Mouse (Mus musculus): ENCODE measurements at regions not wholly inside any gene's neighbourhood (a gene's known extent, or its start where the extent isn't known, plus 50 kb on each side); places are given as distances from the start of the nearest gene placed in this dataset.

DNA sequence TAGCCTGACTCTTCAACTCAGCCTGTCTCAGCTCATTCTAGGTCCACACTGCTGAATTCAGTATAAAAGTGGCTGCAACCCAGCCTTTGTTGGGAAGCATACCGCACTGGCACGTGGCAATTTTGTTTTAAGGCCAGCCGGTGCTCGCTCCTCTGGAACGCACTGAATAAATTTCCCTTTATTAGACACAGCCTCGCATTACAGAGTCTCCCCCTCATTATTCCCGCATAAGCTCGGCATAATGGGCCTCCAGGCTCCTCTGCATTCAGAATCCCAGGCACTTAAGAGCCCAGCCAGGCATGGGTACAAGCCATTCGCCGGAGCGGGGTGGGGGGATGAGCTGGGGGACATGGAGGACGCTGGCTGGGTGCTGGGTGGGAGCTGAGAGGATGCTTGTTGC is 103.4 kb downstream of the Olfm1 start:
- no peak overlapping the region for H3K4me3 ChIP-seq (ENCODE audit: control insufficient read depth in 1 of 2, insufficient read depth in 1 of 2, low read depth in 2 of 2, low read length in 2 of 2)
- H3K9ac ChIP-seq (ENCODE audit: control insufficient read depth, low read depth, low read length, poor library complexity, severe bottlenecking) = no peak overlapping the region
- DNase-seq (ENCODE audit: low read depth, low spot score) = no peak
- H3K4me1 ChIP-seq (ENCODE audit: control insufficient read depth in 1 of 2, insufficient read depth in 2 of 2, low read length in 2 of 2) = no peaks in the 10 kb centered on the region
- no peaks in the 10 kb centered on the region for H3K79me2 ChIP-seq (ENCODE audit: control insufficient read depth, insufficient read depth, low read length, poor library complexity)
- TF ChIP-seq GABPA (IDR thresholded peaks at IDR 0.05; ENCODE audit: low read depth, low read length) = no peak
- TF ChIP-seq ELF1 (IDR thresholded peaks at IDR 0.05; ENCODE audit: low read depth, low read length) = no peak
- TF ChIP-seq MYB (IDR thresholded peaks at IDR 0.05; ENCODE audit: low read depth, low read length) = no peak
- no peak for TF ChIP-seq MAZ (IDR thresholded peaks at IDR 0.05; ENCODE audit: low read depth, low read length)
- no peak for TF ChIP-seq MAX (IDR thresholded peaks at IDR 0.05; ENCODE audit: low read length)
- TF ChIP-seq NRF1 (IDR thresholded peaks at IDR 0.05; ENCODE audit: insufficient read depth, low read depth, low read length, poor library complexity, severe bottlenecking) = no peak
- TF ChIP-seq CHD1 (IDR thresholded peaks at IDR 0.05; ENCODE audit: low read depth, low read length) = no peak
- no peak for TF ChIP-seq ZC3H11A (IDR thresholded peaks at IDR 0.05; ENCODE audit: low read depth, low read length)
- no peak for TF ChIP-seq POLR2AphosphoS5 (IDR thresholded peaks at IDR 0.05; ENCODE audit: borderline replicate concordance, low read depth, low read length)
- TF ChIP-seq ETS1 (IDR thresholded peaks at IDR 0.05; ENCODE audit: low read depth, low read length) = no peak
- no peak for TF ChIP-seq TBP (IDR thresholded peaks at IDR 0.05; ENCODE audit: low read depth, low read length)
- TF ChIP-seq EP300 (IDR thresholded peaks at IDR 0.05; ENCODE audit: low read depth in 1 of 2, low read length in 2 of 2) = no peak
- no peak for TF ChIP-seq SMC3 (IDR thresholded peaks at IDR 0.05; ENCODE audit: low read depth, low read length)
- no peak for TF ChIP-seq RCOR1 (IDR thresholded peaks at IDR 0.05; ENCODE audit: low read depth, low read length)
- TF ChIP-seq UBTF (IDR thresholded peaks at IDR 0.05; ENCODE audit: borderline replicate concordance, insufficient read depth, low read depth, low read length) = no peak
- H3K27ac ChIP-seq (ENCODE audit: control insufficient read depth, low read depth, low read length) = no peak overlapping the region
- no peaks in the 10 kb centered on the region for H3K36me3 ChIP-seq (ENCODE audit: control insufficient read depth in 1 of 2, insufficient read depth in 2 of 2, low read length in 2 of 2)
- H3K9me3 ChIP-seq (replicated peaks; ENCODE audit: insufficient read depth, low read length) = no peaks in the 10 kb centered on the region
- peaks cover 4 to 6% of the 10 kb centered on the region in 2 experiments for H3K27me3 ChIP-seq (ENCODE audit: control insufficient read depth in 1 of 2, insufficient read depth in 2 of 2, low read length in 2 of 2)

DNA sequence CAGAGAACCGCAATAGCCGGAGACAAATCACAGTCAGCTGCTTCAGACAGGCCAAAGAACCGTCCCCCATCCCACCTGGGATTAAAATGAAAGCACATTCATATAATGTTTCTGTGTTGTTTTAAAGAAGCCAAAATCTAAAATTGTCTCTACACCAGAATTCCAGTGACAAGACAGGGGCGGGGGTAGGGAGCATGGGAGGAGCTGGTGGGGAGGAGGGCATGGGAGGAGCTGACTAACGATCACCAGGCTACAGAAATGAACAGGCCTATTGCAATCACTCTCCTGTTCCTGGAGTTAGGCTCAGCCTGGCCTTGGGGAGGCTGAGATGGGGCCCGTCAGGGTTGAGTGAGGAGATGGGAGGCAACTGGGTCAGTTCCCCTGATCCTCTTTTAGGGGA is 105.9 kb downstream of the Olfm1 start:
- Histone ChIP-seq H3K36me3 (ENCODE audit: control insufficient read depth in 1 of 2, insufficient read depth in 2 of 2, low read length in 2 of 2) (no peaks in the 10 kb centered on the region), H3K79me2 (ENCODE audit: control insufficient read depth, insufficient read depth, low read length, poor library complexity) (no peaks in the 10 kb centered on the region), H3K9me3 (replicated peaks; ENCODE audit: insufficient read depth, low read length) (no peaks in the 10 kb centered on the region), H3K9ac (ENCODE audit: control insufficient read depth, low read depth, low read length, poor library complexity, severe bottlenecking) (no peak overlapping the region), H3K27me3 (ENCODE audit: control insufficient read depth in 1 of 2, insufficient read depth in 2 of 2, low read length in 2 of 2) (peaks cover 4 to 6% of the 10 kb centered on the region in 2 experiments), H3K4me3 (ENCODE audit: control insufficient read depth in 1 of 2, insufficient read depth in 1 of 2, low read depth in 2 of 2, low read length in 2 of 2) (no peak overlapping the region), H3K27ac (ENCODE audit: control insufficient read depth, low read depth, low read length) (no peak overlapping the region), H3K4me1 (ENCODE audit: control insufficient read depth in 1 of 2, insufficient read depth in 2 of 2, low read length in 2 of 2) (no peaks in the 10 kb centered on the region)
- no peak for DNase-seq (ENCODE audit: low read depth, low spot score)
- TF ChIP-seq JUND (IDR thresholded peaks at IDR 0.05; ENCODE audit: low read depth, low read length) (no peak), USF1 (IDR thresholded peaks at IDR 0.05; ENCODE audit: low read depth, low read length) (no peak), CHD1 (IDR thresholded peaks at IDR 0.05; ENCODE audit: low read depth, low read length) (no peak), MAFK (IDR thresholded peaks at IDR 0.05; ENCODE audit: borderline replicate concordance, low read depth, low read length) (no peak), E2F4 (IDR thresholded peaks at IDR 0.05; ENCODE audit: borderline replicate concordance, low read depth, low read length) (no peak), CHD2 (IDR thresholded peaks at IDR 0.05; ENCODE audit: low read length) (no peak), ETS1 (IDR thresholded peaks at IDR 0.05; ENCODE audit: low read depth, low read length) (no peak), BHLHE40 (IDR thresholded peaks at IDR 0.05; ENCODE audit: borderline replicate concordance, low read depth, low read length) (no peak), ZMIZ1 (IDR thresholded peaks at IDR 0.05; ENCODE audit: low read depth, low read length) (no peak), TAL1 (IDR thresholded peaks at IDR 0.05; ENCODE audit: low read length) (no peak), RCOR1 (IDR thresholded peaks at IDR 0.05; ENCODE audit: low read depth, low read length) (no peak), MAX (IDR thresholded peaks at IDR 0.05; ENCODE audit: low read length) (no peak), TCF12 (IDR thresholded peaks at IDR 0.05; ENCODE audit: low read depth, low read length) (no peak), MEF2A (IDR thresholded peaks at IDR 0.05; ENCODE audit: extremely low read depth, insufficient replicate concordance, low read depth, low read length, poor library complexity, severe bottlenecking) (no peak), USF2 (IDR thresholded peaks at IDR 0.05; ENCODE audit: borderline replicate concordance in 1 of 2, insufficient read depth in 1 of 2, low read depth in 1 of 2, low read length in 2 of 2) (no peak), RAD21 (IDR thresholded peaks at IDR 0.05; ENCODE audit: low read depth, low read length) (no peak)
